Mouse (Mus musculus) thymus, postnatal 25 days (tissue): ENCODE measurements around the gene Aunip.

Experiments
- DNase-seq: peaks from one replicate; pipeline ENCODE4 v3.0.0; 2022

Aunip gene

DNA sequence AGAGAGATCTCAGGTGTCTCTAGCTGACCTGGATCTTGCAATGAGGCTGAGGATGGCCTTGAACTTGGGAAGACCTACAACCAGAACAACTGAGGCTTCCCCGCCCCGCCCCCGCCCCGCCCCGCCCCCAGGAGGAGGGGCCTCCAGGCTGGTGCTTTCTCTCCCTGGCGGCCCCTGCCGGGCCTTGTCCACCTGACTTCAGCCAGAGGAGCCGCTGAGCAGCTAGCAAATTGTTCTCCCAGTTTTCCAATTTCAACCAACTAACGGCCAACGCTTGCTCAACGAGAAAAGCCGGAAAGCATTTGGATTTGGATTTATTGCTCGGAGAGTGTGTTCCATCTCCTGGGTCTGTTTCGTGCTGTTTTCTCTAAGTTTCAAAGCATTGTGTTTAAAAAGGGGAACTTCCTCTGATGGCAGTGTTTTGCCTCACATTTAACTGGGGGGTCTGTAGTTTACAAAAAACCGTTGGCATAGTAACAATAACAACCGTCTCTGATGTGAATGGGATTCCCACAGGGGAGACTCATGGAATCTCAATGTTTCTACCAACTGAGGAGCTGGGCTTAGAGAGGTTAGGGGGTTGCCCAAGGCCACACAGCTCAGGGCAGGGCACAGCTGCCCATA is 46.9 kb downstream of the Aunip start:
- DNase-seq: no peak

- DNase-seq: peak; percentile 55
Measured at GRCm38 (mm10) chr4:134558570-134559113, 47.8 kb downstream of the Aunip start.

- no peak for DNase-seq
Measured at GRCm38 (mm10) chr4:134559154-134559553, 48.4 kb downstream of the Aunip start.

GRCm38 (mm10) chr4:134560699-134561098 is 49.9 kb downstream of the Aunip start:
- no peak for DNase-seq

GRCm38 (mm10) chr4:134562014-134562413 is 51.2 kb downstream of the Aunip start:
- no peak for DNase-seq

DNA sequence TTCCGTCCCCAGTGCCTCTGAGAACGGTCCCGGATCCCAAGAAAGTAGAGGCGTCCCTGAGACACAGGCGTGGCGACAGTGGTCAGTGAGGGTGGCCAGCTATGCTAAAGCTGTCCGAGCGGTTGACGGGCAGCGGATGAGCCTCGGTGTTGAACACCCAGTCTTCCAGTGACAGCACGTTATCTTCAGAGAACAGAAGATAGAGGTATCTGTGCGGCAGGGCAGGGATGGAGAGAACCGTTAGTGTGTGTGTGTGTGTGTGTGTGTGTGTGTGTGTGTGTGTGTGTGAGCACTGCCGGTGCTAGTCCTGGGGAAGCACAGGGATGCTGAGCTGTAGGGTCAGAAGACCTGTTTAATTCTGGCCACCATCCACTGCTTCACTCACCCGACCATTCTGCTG is 52.8 kb downstream of the Aunip start:
- DNase-seq: no peak

DNA sequence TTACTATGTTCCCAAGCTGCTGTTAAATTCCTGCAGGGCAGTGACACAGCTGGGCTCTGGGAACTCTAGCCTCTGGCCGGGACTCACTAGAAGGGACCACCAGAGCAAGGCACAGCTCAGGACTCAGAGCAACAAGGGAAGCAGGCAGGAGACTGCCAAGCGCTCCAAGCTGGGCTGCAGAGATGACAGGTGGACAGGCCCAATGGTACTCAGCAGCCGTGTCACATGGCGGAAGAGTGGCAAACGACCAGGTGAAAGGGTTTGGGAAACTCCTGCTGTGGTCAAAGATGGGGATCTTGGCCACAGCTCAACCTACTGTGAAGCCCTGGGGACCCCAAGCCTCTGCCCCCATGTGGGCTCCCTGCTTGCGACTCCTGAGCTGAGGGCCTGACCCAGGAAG is 53.3 kb downstream of the Aunip start:
- DNase-seq: no peak

- DNase-seq: no peak
Measured at GRCm38 (mm10) chr4:134567377-134568226, 56.8 kb downstream of the Aunip start.

DNA sequence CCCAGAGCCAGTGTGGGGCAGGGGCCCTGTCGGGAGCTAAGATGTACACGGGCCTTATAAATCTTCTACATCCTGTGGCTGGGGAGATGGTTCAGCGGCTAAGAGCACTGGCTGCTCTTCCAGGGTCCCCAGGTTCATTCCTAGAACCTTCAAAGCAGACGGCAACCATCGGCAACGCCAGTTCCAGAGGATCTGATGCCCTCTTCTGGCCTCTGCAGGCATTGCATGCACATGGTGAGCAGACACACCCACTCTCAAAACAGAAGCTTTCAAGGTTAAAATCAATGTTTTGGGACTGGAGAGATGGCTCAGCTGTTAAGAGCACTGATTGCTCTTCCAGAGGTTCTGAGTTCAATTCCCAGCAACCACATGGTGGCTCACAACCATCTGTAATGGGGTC is 58.4 kb downstream of the Aunip start:
- DNase-seq: no peak

DNA sequence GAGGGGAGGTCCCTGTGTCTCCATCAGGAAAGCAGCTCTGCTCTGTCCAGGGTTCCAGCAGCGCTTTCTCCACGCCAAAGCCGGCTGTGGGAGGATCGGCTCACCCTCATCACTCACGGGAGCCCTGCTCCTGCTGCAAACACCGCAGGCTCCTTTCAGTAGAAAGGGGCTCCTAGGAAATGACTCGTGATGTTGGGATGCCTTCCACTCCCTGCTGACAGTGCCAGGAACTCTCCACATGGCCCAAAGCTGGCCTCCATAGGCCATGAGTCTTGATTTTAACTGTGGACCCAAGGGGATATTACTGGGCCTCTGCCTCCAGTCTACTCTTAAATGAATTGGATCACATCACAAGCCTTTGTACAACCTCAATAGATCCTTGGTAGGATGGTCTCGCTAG is 59.0 kb downstream of the Aunip start:
- no peak for DNase-seq

- no peak for DNase-seq
Measured at GRCm38 (mm10) chr4:134570704-134571451, 60.1 kb downstream of the Aunip start.

DNA sequence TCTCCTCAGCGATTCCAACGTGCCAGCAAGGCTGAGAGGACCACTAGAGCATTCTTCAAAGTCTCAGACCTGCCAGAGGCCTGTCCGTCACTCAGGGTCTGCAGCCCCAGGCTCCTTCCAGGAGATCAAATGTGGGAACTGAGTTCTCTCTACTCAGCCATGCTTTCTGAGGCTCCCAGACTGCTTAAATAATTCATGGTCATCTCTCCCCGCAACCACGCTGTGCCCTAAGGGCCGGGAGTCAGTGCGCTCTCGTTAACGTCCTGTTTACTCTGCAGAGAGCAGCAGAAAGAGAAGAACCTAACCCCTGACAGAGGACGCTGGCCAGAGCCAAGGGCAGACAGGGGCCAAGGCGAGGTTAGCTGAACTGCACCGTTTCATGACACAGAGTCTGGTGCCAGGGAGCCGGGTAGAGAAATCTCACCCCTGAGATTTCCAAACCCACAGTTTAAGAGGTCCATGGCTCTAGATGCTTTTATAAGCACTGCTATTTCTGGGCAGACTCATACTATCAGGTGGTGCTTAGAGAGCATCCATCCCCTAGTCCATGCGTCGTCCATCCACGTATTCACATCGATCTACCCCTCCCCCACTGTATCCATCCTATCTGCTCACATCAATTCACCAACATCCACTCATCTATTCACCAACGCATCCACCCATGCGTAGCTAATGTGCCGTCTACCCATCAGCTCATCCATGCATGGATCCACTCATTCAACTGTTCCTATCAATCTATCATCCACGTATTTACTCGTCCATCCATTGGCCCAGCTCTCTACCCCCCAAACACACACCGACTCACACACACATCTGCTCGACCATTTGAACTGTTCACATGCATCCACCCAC is 61.9 kb downstream of the Aunip start:
- no peak for DNase-seq
